Mouse (Mus musculus): Measurements from ENCODE around the gene Tmem39a. TPM values are rescaled to one million over a fixed set of nuclear protein-coding genes. Genes with fewer than 3 reads are reported as not detected.

The Tmem39a gene
- polyA plus RNA-seq, 1 experiment from 2014 or later = 77.6 TPM

DNA sequence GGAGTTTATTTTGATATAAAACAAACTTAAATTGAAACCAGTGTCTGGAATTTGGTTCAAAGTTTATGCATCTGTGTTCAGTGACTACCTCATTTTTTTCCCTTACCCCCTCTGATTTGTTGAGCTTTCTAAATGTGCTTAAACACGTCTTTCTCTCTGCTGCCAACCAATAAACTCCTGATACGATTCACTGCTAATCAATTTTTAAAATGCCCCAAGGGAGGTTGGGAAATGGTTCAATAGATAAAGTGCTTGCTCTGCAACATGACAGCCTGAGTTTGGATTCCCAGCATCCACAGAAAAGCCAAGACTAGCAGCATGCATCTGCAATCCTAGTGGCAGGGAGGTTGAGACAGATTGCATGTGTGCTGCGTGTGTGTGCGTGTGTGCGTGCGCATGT, 55.1 kb downstream of the Tmem39a start:
- H3K36me3 ChIP-seq (ENCODE audit: control insufficient read depth, insufficient read depth, low read length) = no peaks in the 10 kb centered on the region
- 87% methylated on average over 6 of the region's 6 CpGs for WGBS
- H3K27ac ChIP-seq (ENCODE audit: low read depth, low read length) = no peak overlapping the region
- no peak overlapping the region for H3K4me3 ChIP-seq (ENCODE audit: low read depth, low read length)
- no peaks in the 10 kb centered on the region for H3K27me3 ChIP-seq (ENCODE audit: control insufficient read depth, insufficient read depth, low read length)
- H3K9ac ChIP-seq (ENCODE audit: low read length) = no peak overlapping the region
- ATAC-seq (replicated peaks; ENCODE audit: low FRiP score) (no peak), DNase-seq (ENCODE audit: low spot score) (no peak)
- H3K9me3 ChIP-seq (ENCODE audit: control insufficient read depth, low read length) = no peaks in the 10 kb centered on the region
- no peak overlapping the region for H3K4me2 ChIP-seq (ENCODE audit: low read depth, low read length, severe bottlenecking)
- H3K4me1 ChIP-seq (replicated peaks; ENCODE audit: control insufficient read depth, insufficient read depth, low read length) = no peaks in the 10 kb centered on the region

DNA sequence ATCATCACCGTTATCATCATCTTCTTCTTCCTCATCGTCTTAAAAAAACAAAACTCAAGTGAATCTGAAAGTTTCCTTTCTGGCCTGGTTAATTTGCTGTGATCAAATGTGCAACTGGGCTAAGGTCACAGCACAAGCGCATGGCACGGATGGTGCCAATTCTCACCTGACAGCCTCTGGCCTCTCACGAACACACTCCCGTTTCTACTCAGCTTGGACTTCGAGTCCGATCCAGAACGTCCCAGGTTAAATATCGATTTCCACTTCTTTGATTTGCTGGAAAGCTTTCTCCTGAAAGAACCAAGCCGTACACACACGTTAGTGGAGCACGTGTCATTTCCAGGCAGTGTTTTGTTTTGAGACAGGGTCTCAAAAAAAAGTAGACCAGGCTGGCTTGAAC, 59.5 kb downstream of the Tmem39a start:
- no peaks in the 10 kb centered on the region for H3K4me1 ChIP-seq (replicated peaks; ENCODE audit: control insufficient read depth, insufficient read depth, low read length)
- WGBS = 93% methylated on average over 13 of the region's 13 CpGs
- ATAC-seq (replicated peaks; ENCODE audit: low FRiP score) = no peak
- no peak for DNase-seq (ENCODE audit: low spot score)
- H3K4me3 ChIP-seq (ENCODE audit: low read depth, low read length) = no peak overlapping the region
- H3K4me2 ChIP-seq (ENCODE audit: low read depth, low read length, severe bottlenecking) = no peak overlapping the region
- H3K27me3 ChIP-seq (ENCODE audit: control insufficient read depth, insufficient read depth, low read length) = no peaks in the 10 kb centered on the region
- no peak overlapping the region for H3K27ac ChIP-seq (ENCODE audit: low read depth, low read length)
- no peak overlapping the region for H3K9ac ChIP-seq (ENCODE audit: low read length)
- H3K36me3 ChIP-seq (ENCODE audit: control insufficient read depth, insufficient read depth, low read length) = no peaks in the 10 kb centered on the region
- no peaks in the 10 kb centered on the region for H3K9me3 ChIP-seq (ENCODE audit: control insufficient read depth, low read length)

DNA sequence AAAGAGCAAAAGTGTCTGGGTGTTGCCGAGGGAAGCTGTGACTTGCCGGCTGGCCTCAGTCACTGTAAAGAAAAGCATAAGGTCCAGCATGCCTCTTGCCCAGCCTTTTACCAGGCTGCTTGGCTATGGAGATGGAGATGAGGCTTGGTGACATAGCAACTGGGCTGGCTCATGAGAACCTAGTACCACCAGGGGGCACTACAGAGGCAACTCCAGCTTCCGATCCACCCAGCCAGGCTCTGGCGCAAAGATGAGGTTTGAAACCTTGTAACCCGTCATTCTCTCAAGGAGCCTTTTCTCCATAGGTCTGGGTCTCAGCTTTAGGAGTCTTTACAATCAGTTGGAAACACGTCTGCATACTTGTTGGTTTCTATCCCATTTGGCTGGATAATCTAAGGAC, 60.6 kb downstream of the Tmem39a start:
- 19% methylated on average over 6 of the region's 6 CpGs for WGBS
- Histone ChIP-seq H3K4me2 (ENCODE audit: low read depth, low read length, severe bottlenecking) (no peak overlapping the region), H3K27me3 (ENCODE audit: control insufficient read depth, insufficient read depth, low read length) (no peaks in the 10 kb centered on the region), H3K4me1 (replicated peaks; ENCODE audit: control insufficient read depth, insufficient read depth, low read length) (no peaks in the 10 kb centered on the region), H3K9ac (ENCODE audit: low read length) (no peak overlapping the region), H3K36me3 (ENCODE audit: control insufficient read depth, insufficient read depth, low read length) (no peaks in the 10 kb centered on the region), H3K27ac (ENCODE audit: low read depth, low read length) (no peak overlapping the region), H3K4me3 (ENCODE audit: low read depth, low read length) (no peak overlapping the region), H3K9me3 (ENCODE audit: control insufficient read depth, low read length) (no peaks in the 10 kb centered on the region)
- ATAC-seq (replicated peaks; ENCODE audit: low FRiP score) = no peak
- peak; percentile 84 for DNase-seq (ENCODE audit: low spot score)

DNA sequence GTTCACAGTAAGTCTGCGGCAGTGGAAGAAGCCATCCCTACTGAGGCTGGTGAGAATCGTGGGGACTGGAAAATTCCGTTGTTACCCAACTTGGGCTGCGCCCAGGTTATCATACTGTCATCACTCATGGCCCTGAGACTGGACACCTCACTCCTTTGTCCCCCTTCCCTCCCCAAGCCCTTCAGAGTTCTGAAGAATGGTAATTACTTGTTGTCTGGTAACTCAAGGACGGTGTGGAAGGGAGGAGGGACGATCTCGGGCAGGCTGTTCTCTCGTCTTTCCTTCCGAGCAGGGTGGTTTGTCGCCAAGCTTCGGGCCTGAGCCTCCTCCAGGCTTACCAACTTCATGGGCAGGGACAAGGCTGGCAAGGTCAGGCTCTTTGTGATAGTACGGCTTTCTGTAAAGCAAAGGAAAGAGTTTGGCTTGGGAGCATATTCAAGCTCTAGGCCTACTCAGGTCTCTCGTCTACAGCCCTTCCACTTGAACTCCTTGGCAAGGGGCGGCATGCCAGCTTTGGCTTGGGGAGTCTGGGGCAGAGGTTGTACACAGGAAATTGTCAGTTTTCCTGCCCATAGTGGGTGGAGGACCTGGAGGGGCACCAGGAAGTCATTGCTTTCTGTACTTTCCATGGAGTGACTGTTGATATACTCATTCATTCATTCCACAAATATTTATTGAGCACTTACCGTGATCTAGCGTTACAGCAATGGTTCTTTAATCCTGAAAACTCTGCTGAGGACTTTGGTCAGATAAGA, 62.4 kb downstream of the Tmem39a start:
- no peak overlapping the region for H3K4me3 ChIP-seq (ENCODE audit: low read depth, low read length)
- H3K27ac ChIP-seq (ENCODE audit: low read depth, low read length) = no peak overlapping the region
- H3K9me3 ChIP-seq (ENCODE audit: control insufficient read depth, low read length) = no peaks in the 10 kb centered on the region
- H3K36me3 ChIP-seq (ENCODE audit: control insufficient read depth, insufficient read depth, low read length) = no peaks in the 10 kb centered on the region
- H3K4me2 ChIP-seq (ENCODE audit: low read depth, low read length, severe bottlenecking) = no peak overlapping the region
- 94% methylated on average over 16 of the region's 16 CpGs for WGBS
- ATAC-seq (replicated peaks; ENCODE audit: low FRiP score) (no peak), DNase-seq (ENCODE audit: low spot score) (no peak)
- H3K9ac ChIP-seq (ENCODE audit: low read length) = no peak overlapping the region
- no peaks in the 10 kb centered on the region for H3K4me1 ChIP-seq (replicated peaks; ENCODE audit: control insufficient read depth, insufficient read depth, low read length)
- no peaks in the 10 kb centered on the region for H3K27me3 ChIP-seq (ENCODE audit: control insufficient read depth, insufficient read depth, low read length)

DNA sequence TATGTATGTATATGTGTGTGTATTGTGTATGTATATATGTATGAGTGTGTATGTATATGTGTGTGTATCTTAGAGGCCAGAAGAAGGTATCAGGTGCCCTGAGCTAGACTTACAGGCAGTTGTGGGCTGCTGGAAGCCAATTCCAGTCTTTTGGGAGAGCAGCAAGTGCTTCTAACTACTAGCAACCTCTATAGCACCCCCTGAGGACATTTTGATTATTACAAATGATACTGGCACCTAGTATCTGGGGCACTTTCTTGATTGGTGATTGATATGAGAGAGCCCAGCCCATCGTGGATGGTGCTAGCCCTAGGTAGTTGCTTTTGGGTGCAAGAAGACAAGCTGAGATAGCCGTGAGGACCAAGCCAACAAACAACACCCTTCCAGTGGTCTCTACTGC, 63.8 kb downstream of the Tmem39a start:
- ATAC-seq (replicated peaks; ENCODE audit: low FRiP score) (no peak), DNase-seq (ENCODE audit: low spot score) (no peak)
- H3K27me3 ChIP-seq (ENCODE audit: control insufficient read depth, insufficient read depth, low read length) = no peaks in the 10 kb centered on the region
- H3K27ac ChIP-seq (ENCODE audit: low read depth, low read length) = no peak overlapping the region
- no peak overlapping the region for H3K4me2 ChIP-seq (ENCODE audit: low read depth, low read length, severe bottlenecking)
- no peaks in the 10 kb centered on the region for H3K36me3 ChIP-seq (ENCODE audit: control insufficient read depth, insufficient read depth, low read length)
- WGBS = 62% methylated on average over 2 of the region's 2 CpGs
- no peak overlapping the region for H3K4me3 ChIP-seq (ENCODE audit: low read depth, low read length)
- no peaks in the 10 kb centered on the region for H3K9me3 ChIP-seq (ENCODE audit: control insufficient read depth, low read length)
- H3K9ac ChIP-seq (ENCODE audit: low read length) = no peak overlapping the region
- H3K4me1 ChIP-seq (replicated peaks; ENCODE audit: control insufficient read depth, insufficient read depth, low read length) = no peaks in the 10 kb centered on the region

DNA sequence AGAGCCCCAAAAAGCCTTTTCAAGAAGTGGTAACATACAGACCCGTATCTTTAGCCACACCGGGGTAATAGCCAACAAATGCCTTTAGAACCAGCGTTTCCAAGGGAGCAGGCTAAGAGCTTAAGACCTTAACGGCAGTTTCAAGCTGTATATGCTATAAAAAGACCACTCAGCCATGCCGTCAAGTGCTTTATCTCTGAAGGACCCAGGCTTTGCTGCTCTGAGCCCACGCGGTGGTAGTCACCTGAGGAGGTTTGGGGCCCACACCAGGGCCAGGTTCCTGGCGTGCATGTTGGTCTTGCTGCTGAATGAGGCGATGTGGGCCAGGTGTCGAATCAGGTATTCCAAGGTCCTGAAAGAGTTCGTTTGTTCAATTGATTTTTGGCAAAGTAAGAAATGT, 65.8 kb downstream of the Tmem39a start:
- Histone ChIP-seq H3K4me2 (ENCODE audit: low read depth, low read length, severe bottlenecking) (no peak overlapping the region), H3K27me3 (ENCODE audit: control insufficient read depth, insufficient read depth, low read length) (no peaks in the 10 kb centered on the region), H3K27ac (ENCODE audit: low read depth, low read length) (no peak overlapping the region), H3K9me3 (ENCODE audit: control insufficient read depth, low read length) (no peaks in the 10 kb centered on the region), H3K9ac (ENCODE audit: low read length) (no peak overlapping the region), H3K4me1 (replicated peaks; ENCODE audit: control insufficient read depth, insufficient read depth, low read length) (no peaks in the 10 kb centered on the region), H3K36me3 (ENCODE audit: control insufficient read depth, insufficient read depth, low read length) (no peaks in the 10 kb centered on the region), H3K4me3 (ENCODE audit: low read depth, low read length) (no peak overlapping the region)
- whole genome bisulfite sequencing = 84% methylated on average over 11 of the region's 11 CpGs
- no peak for DNase-seq (ENCODE audit: low spot score)
- ATAC-seq (replicated peaks; ENCODE audit: low FRiP score) = no peak

DNA sequence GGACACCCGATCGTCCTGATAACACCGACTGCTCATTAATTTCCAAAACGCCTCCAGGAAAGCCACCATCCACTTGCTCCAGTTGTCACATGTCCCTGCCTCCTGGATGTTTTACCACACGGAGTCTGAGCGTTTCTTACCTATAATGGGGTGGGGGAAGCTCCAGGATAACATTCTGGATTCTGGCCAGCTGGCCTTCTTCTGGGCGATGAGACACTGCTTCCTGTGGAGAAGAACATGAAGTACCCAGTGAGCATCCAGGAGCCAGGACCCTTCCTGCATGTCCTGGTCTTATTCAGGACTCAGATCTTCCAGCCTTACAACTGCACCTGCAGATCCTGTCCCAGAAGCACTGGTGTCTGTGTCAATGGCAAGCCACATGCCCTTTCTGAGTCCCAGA, 66.9 kb downstream of the Tmem39a start:
- no peak overlapping the region for H3K4me2 ChIP-seq (ENCODE audit: low read depth, low read length, severe bottlenecking)
- WGBS = 89% methylated on average over 7 of the region's 7 CpGs
- no peaks in the 10 kb centered on the region for H3K4me1 ChIP-seq (replicated peaks; ENCODE audit: control insufficient read depth, insufficient read depth, low read length)
- H3K9me3 ChIP-seq (ENCODE audit: control insufficient read depth, low read length) = no peaks in the 10 kb centered on the region
- H3K9ac ChIP-seq (ENCODE audit: low read length) = no peak overlapping the region
- DNase-seq (ENCODE audit: low spot score) (no peak), ATAC-seq (replicated peaks; ENCODE audit: low FRiP score) (no peak)
- no peaks in the 10 kb centered on the region for H3K36me3 ChIP-seq (ENCODE audit: control insufficient read depth, insufficient read depth, low read length)
- no peak overlapping the region for H3K4me3 ChIP-seq (ENCODE audit: low read depth, low read length)
- H3K27ac ChIP-seq (ENCODE audit: low read depth, low read length) = no peak overlapping the region
- no peaks in the 10 kb centered on the region for H3K27me3 ChIP-seq (ENCODE audit: control insufficient read depth, insufficient read depth, low read length)

DNA sequence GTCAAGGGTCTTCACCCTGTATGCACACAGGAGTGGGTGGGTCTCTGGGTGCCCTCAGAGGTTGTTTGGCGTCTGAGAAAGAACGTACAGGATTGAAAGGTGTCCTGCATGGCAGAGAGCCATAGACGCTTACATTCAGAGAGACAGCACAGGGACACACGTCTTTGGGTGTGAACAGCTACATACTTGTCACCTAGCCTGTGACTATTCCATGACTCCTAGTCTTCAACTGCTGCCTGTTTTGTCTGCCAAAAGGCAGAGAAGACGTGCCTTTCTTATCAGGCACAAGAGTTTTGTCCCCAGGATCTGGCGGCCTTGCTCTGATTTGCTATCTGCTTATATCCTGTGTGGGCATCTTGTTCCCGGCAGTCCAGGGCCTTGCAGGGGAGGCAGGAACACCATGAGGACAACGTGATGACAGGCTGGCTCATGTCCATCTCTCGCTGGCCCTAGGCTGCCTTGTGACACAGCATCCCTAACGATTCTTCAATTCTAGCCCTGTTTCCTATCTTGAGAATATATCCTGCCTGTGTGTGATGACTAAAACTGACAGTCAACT, 67.4 kb downstream of the Tmem39a start:
- Histone ChIP-seq H3K9me3 (ENCODE audit: control insufficient read depth, low read length) (no peaks in the 10 kb centered on the region), H3K9ac (ENCODE audit: low read length) (no peak overlapping the region), H3K4me1 (replicated peaks; ENCODE audit: control insufficient read depth, insufficient read depth, low read length) (no peaks in the 10 kb centered on the region), H3K36me3 (ENCODE audit: control insufficient read depth, insufficient read depth, low read length) (no peaks in the 10 kb centered on the region), H3K4me2 (ENCODE audit: low read depth, low read length, severe bottlenecking) (no peak overlapping the region), H3K27ac (ENCODE audit: low read depth, low read length) (no peak overlapping the region), H3K27me3 (ENCODE audit: control insufficient read depth, insufficient read depth, low read length) (no peaks in the 10 kb centered on the region), H3K4me3 (ENCODE audit: low read depth, low read length) (no peak overlapping the region)
- WGBS = 85% methylated on average over 10 of the region's 10 CpGs
- DNase-seq (ENCODE audit: low spot score) (no peak), ATAC-seq (replicated peaks; ENCODE audit: low FRiP score) (no peak)

DNA sequence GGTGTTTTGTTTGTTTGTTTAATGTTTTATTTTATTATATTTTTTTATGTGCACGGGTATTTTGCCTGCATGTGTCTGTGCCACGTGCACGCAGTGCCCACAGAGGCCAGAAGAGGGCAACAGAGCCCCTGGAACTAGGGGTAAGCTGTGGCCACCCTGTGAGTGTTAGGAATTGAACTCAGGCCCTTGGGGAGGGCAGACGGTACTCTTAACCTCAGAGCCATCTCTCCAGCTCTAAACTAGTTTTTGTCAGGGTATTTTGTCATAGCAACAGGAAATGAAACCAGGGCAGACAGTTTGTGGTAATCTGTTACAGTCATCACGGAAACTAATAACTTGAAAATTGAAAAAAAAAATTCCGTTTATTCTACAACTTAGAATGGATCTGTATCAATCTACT, 73.6 kb downstream of the Tmem39a start:
- WGBS = 65% methylated on average over 6 of the region's 6 CpGs
- DNase-seq (ENCODE audit: low spot score) (peak; percentile 74), ATAC-seq (replicated peaks; ENCODE audit: low FRiP score) (no peak)
- no peak overlapping the region for H3K4me3 ChIP-seq (ENCODE audit: low read depth, low read length)
- no peak overlapping the region for H3K9ac ChIP-seq (ENCODE audit: low read length)
- no peaks in the 10 kb centered on the region for H3K4me1 ChIP-seq (replicated peaks; ENCODE audit: control insufficient read depth, insufficient read depth, low read length)
- no peaks in the 10 kb centered on the region for H3K27me3 ChIP-seq (ENCODE audit: control insufficient read depth, insufficient read depth, low read length)
- no peak overlapping the region for H3K27ac ChIP-seq (ENCODE audit: low read depth, low read length)
- no peak overlapping the region for H3K4me2 ChIP-seq (ENCODE audit: low read depth, low read length, severe bottlenecking)
- no peaks in the 10 kb centered on the region for H3K9me3 ChIP-seq (ENCODE audit: control insufficient read depth, low read length)
- H3K36me3 ChIP-seq (ENCODE audit: control insufficient read depth, insufficient read depth, low read length) = no peaks in the 10 kb centered on the region

All from forebrain, embryonic 11.5 days (tissue).